Mouse (Mus musculus) heart, postnatal 0 days (tissue): ENCODE data around the gene Rasgrf2.

Experiments
- CTCF ChIP-seq: IDR thresholded peaks from 2 replicates; pipeline ENCODE4 v1.5.1; 2016; ENCODE audit warnings: antibody characterized with exemption, control low read depth, low read depth
- EP300 ChIP-seq: IDR thresholded peaks from 2 replicates; pipeline ENCODE4 v1.6.1; 2016; ENCODE audit warnings: antibody characterized with exemption, low read depth

GRCm38 (mm10) chr13:92129877-92130276 lies 1.6 kb downstream of the Rasgrf2 start:
- TF ChIP-seq CTCF = no peak
- no peak for TF ChIP-seq EP300
